Mouse (Mus musculus) hindbrain, embryonic 15.5 days (tissue): ENCODE results near the gene Nrn1l. TPM values are rescaled to one million over a fixed set of nuclear protein-coding genes. Genes with fewer than 3 reads are reported as not detected.

ENCODE experiments used
- ATAC-seq: fragments of 200-750 bp; cut with Nextera tagmentation; 2 replicates; pipeline ENCODE4 v1.8.0; 2017; ENCODE audit warnings: low read depth, moderate number of reproducible peaks, moderate TSS enrichment; ENCODE audit not compliant: low FRiP score
- H3K27ac ChIP-seq: fragments of 300-500 bp; sonication (generic); replicated peaks from 2 replicates; pipeline ENCODE4 v1.5.1; 2015; ENCODE audit warnings: mild to moderate bottlenecking, inconsistent platforms
- H3K27me3 ChIP-seq: fragments of 300-500 bp; sonication (generic); 2 replicates; pipeline ENCODE4 v1.6.1; 2015; ENCODE audit warnings: control low read depth, inconsistent platforms
- H3K36me3 ChIP-seq: fragments of 300-500 bp; sonication (generic); 2 replicates; pipeline ENCODE4 v1.6.1; 2015; ENCODE audit warnings: control low read depth, inconsistent platforms
- H3K4me1 ChIP-seq: fragments of 300-500 bp; sonication (generic); replicated peaks from 2 replicates; pipeline ENCODE4 v1.6.1; 2015; ENCODE audit warnings: control low read depth, inconsistent platforms
- H3K4me2 ChIP-seq: fragments of 300-500 bp; sonication (generic); 2 replicates; pipeline ENCODE4 v1.6.1; 2015; ENCODE audit warnings: moderate library complexity, mild to moderate bottlenecking, inconsistent platforms
- H3K4me3 ChIP-seq: fragments of 300-500 bp; sonication (generic); 2 replicates; pipeline ENCODE4 v1.5.1; 2015; ENCODE audit warnings: mild to moderate bottlenecking, inconsistent platforms
- H3K9ac ChIP-seq: fragments of 300-500 bp; sonication (generic); 2 replicates; pipeline ENCODE4 v1.6.1; 2015; ENCODE audit warnings: inconsistent platforms
- H3K9me3 ChIP-seq: fragments of 300-500 bp; sonication (generic); 2 replicates; pipeline ENCODE4 v1.6.1; 2016; ENCODE audit warnings: control low read depth, inconsistent platforms
- WGBS: fragments of 180-500 bp; shearing (Covaris S2); methylation state at CpG from one replicate; pipeline ENCODE4 v1.1.7; 2015; 5-methylcytosine and 5-hydroxymethylcytosine counted together
- polyA plus RNA-seq: library from polyadenylated mRNA; unstranded; fragments of >200 nt; fragmentation: Nextera tagmentation; extraction: Ambion mirVana; gene quantifications from 2 replicates; pipeline ENCODE4 v1.2.1, GENCODE M21; 2015

Gene Nrn1l
- polyA plus RNA-seq, 1 experiment from 2014 or later = 0.45 TPM

DNA sequence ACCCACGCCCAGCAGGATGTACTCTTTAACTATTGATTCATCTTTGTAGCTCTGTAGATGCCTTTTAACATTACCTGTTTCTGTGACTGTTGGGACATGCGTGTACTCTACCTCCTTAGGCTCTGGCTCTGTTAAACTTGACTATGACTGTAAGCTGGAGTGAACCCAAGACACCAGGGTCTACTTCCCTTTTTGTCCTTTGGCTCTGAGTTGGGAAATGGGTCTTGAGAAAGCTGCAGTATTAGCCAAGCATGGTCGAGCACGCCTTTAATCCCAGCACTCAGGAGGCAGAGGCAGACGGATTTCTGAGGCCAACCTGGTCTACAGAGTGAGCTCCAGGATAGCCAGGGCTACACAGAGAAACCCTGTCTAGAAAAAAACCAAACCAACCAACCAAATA lies 34.9 kb upstream of the Nrn1l start:
- H3K4me3 ChIP-seq = no peak overlapping the region
- WGBS = 83% methylated on average over 5 of the region's 5 CpGs
- no peaks in the 10 kb centered on the region for H3K27me3 ChIP-seq
- peaks cover 67% of the 10 kb centered on the region for H3K4me1 ChIP-seq
- no peak for ATAC-seq
- H3K9me3 ChIP-seq = no peaks in the 10 kb centered on the region
- no peaks in the 10 kb centered on the region for H3K36me3 ChIP-seq
- H3K9ac ChIP-seq = no peak overlapping the region
- peak overlapping the region; percentile 16; the same call in 1 of the 2 replicates for H3K4me2 ChIP-seq
- H3K27ac ChIP-seq = no peak overlapping the region

DNA sequence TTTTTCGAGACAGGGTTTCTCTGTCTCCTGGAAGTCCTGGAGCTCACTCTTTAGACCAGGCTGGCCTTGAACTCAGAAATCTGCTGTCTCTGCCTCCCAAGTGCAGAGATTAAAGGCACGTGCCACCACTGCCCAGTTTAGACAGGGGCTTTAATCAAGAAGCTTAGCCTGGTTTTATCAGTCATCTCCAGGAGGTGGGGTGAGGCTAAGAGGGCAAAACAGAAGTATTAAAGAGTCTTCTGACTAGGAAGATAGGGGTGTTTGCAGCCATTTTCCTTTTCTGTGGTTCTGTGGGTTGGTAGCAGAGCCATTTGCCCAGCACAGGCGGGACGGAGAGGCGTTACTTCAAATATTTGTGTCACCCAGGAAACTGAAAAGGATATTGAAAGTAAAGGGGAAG lies 34.1 kb upstream of the Nrn1l start:
- no peak for ATAC-seq
- 78% methylated on average over 5 of the region's 5 CpGs for WGBS
- Histone ChIP-seq H3K4me3 (no peak overlapping the region), H3K27ac (no peak overlapping the region), H3K9me3 (no peaks in the 10 kb centered on the region), H3K4me2 (no peak overlapping the region), H3K36me3 (no peaks in the 10 kb centered on the region), H3K9ac (no peak overlapping the region), H3K4me1 (peaks cover 68% of the 10 kb centered on the region), H3K27me3 (no peaks in the 10 kb centered on the region)

- ATAC-seq = peak; percentile 97
- H3K36me3 ChIP-seq = no peaks in the 10 kb centered on the region
- peaks cover 67% of the 10 kb centered on the region for H3K4me1 ChIP-seq
- peak within 1 kb of the TSS; percentile 93 for H3K27ac ChIP-seq
- H3K9me3 ChIP-seq = no peaks in the 10 kb centered on the region
- WGBS = under 1% methylated on average over 59 of the region's 59 CpGs
- peak within 1 kb of the TSS; percentile 79 for H3K4me2 ChIP-seq
- no peaks in the 10 kb centered on the region for H3K27me3 ChIP-seq
- peak within 1 kb of the TSS; percentile 89 for H3K9ac ChIP-seq
- peak within 1 kb of the TSS; percentile 82 for H3K4me3 ChIP-seq
These were observed 33.0 kb upstream of the Nrn1l start, which contains the start of gene Nutf2 for GRCm38 (mm10) chr8:105860143-105860981. TSS of gene Nutf2 (plus strand) at chr8:105860580.

DNA sequence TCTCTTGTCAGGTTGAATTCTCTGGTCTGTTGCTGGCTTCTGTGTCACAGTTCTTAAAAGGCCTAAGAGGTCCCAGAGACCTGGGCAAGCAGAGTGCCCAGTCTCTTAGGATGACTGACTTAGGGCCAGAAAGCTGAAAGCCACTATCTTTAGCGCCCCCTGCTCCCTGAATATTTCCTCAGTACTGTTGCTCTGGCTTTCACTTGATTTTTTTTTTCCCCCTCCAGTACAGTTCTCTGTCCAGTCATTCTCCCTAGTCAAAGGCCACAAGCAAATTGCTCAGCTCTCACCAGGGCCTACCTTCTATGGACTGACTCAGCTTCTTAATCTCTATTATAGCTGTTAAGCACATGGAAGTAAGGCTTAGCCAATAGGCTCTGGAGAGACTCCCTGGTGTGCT lies 31.4 kb upstream of the Nrn1l start:
- 0% methylated on average over 1 of the region's 1 CpGs for WGBS
- no peak for ATAC-seq
- H3K36me3 ChIP-seq = peaks cover 8% of the 10 kb centered on the region; the same call in 1 of the 2 replicates

DNA sequence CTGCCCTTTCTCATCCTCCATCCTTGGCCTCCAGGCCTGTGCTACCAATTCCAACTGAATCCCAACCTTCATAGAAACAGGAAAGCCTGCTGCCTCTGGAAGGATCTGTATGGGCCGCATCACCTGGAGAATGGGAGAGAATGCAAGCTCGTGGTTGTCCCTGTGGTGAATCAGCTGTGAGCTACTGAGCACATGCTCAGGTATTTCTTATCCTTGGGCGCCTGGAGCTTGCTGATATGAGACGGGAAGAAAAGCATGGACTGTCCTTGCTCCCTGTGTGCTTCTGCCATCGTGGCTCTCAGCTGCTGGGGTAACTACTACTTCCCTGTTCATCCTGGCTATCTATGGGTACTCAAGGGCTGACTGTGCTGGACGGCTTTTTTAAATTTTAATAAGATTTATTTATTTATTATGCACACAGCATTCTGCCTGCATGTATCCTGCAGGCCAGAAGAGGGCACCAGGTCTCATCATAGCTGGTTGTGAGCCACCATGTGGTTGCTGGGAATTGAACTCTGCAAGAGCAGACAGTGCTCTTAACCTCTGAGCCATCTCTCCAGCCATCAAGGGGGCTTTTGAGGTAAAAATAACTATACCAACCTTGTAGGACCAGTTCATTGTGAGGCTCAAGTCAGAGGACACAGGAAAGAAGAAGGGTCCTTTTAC lies 26.9 kb upstream of the Nrn1l start:
- peaks cover 19% of the 10 kb centered on the region for H3K4me1 ChIP-seq
- no peak overlapping the region for H3K4me2 ChIP-seq
- WGBS = 88% methylated on average over 6 of the region's 6 CpGs
- no peaks in the 10 kb centered on the region for H3K27me3 ChIP-seq
- peaks cover 29% of the 10 kb centered on the region for H3K36me3 ChIP-seq
- H3K9me3 ChIP-seq = no peaks in the 10 kb centered on the region
- H3K4me3 ChIP-seq = no peak overlapping the region
- H3K9ac ChIP-seq = no peak overlapping the region
- H3K27ac ChIP-seq = no peak overlapping the region
- no peak for ATAC-seq

More for the DNA sequence above, 31.4 kb upstream of the Nrn1l start:
- peak overlapping the region; percentile 82 for H3K4me3 ChIP-seq
- H3K9ac ChIP-seq = peak overlapping the region; percentile 89
- H3K4me1 ChIP-seq = peaks cover 52% of the 10 kb centered on the region
- H3K27ac ChIP-seq = no peak overlapping the region
- peak overlapping the region; percentile 79 for H3K4me2 ChIP-seq
- H3K9me3 ChIP-seq = no peaks in the 10 kb centered on the region
- no peaks in the 10 kb centered on the region for H3K27me3 ChIP-seq

DNA sequence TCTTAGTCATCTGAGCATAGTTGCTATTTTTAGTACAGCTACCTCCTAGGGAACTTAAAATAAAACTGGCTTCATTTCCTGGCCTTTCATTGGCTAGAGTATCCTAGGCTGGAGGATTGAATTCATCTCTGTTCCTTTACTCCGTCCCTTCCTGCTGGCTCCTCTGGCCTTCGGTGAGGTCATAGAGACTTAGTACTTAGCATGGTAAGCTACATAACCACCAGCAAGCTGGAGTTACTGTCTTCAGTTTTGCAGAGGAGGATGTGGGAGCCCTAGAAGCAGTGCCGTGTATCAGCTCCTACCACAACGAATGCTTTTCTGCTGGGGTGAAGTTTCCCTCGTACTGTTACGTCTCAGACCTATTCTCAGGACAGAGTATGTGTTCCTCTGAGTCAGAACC lies 19.1 kb upstream of the Nrn1l start:
- no peak for ATAC-seq
- Histone ChIP-seq H3K27ac (no peak overlapping the region), H3K9ac (no peak overlapping the region), H3K4me1 (no peaks in the 10 kb centered on the region), H3K4me2 (no peak overlapping the region), H3K4me3 (no peak overlapping the region), H3K36me3 (peaks cover 54% of the 10 kb centered on the region), H3K27me3 (no peaks in the 10 kb centered on the region), H3K9me3 (no peaks in the 10 kb centered on the region)
- 93% methylated on average over 6 of the region's 6 CpGs for WGBS

DNA sequence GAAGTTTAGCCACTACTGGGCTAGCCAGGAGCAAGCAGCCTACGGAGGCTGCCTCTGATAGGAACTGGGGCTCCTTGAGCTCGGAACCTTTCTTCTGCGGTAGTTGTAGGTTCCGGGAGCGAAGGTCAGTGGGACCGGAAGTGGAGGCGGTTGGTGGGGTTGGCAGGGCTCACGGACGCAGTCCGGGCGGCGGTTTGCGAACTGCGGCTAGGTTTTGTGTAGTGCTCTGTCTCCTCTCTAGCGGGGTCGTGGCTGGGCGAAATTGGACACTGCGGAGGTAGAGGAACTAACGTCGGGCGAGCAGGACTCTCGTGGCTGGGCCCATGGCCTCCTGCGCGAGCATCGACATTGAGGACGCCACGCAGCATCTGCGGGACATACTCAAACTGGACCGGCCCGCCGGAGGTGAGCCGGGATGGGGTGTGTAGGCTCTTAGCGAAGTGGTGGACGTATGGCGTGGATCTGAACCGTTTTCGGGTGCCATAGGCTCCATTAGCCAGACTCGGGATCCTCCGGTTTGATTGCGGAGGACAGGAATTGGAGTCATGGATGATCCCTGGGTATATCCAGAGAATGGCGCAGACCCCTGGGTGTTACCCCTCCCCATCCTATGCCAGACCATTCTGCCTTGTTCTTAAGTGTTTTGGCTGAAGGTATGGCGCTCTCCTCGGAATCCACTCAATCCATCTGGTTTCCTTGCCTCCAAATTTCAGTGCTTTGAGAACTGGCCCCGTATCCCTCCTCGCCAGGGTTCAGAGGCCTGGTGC lies 12.4 kb upstream of the Nrn1l start, which contains the start of gene Edc4:
TSS of gene Edc4 (plus strand) at position 128 of the 767 bp plus-strand sequence.
- peak; percentile 78 for ATAC-seq
- peak within 1 kb of the TSS; percentile 93 for H3K4me2 ChIP-seq
- WGBS = 1% methylated on average over 45 of the region's 45 CpGs
- H3K4me1 ChIP-seq = peaks cover 29% of the 10 kb centered on the region
- no peaks in the 10 kb centered on the region for H3K9me3 ChIP-seq
- peaks cover 47% of the 10 kb centered on the region for H3K36me3 ChIP-seq
- H3K27me3 ChIP-seq = no peaks in the 10 kb centered on the region
- H3K4me3 ChIP-seq = peak within 1 kb of the TSS; percentile 84
- H3K27ac ChIP-seq = peak within 1 kb of the TSS; percentile 68
- peak within 1 kb of the TSS; percentile 88 for H3K9ac ChIP-seq

GRCm38 (mm10) chr8:105889756-105890465 lies 3.5 kb upstream of the Nrn1l start:
- WGBS = 94% methylated on average over 12 of the region's 12 CpGs
- H3K4me2 ChIP-seq = no peak overlapping the region
- H3K9ac ChIP-seq = no peak overlapping the region
- no peaks in the 10 kb centered on the region for H3K27me3 ChIP-seq
- peaks cover 6% of the 10 kb centered on the region for H3K4me1 ChIP-seq
- ATAC-seq = no peak
- H3K4me3 ChIP-seq = no peak overlapping the region
- no peaks in the 10 kb centered on the region for H3K9me3 ChIP-seq
- H3K36me3 ChIP-seq = peaks cover 79% of the 10 kb centered on the region
- H3K27ac ChIP-seq = no peak overlapping the region

GRCm38 (mm10) chr8:105890870-105891269 lies 2.5 kb upstream of the Nrn1l start:
- WGBS = 89% methylated on average over 6 of the region's 6 CpGs
- Histone ChIP-seq H3K36me3 (peaks cover 69% of the 10 kb centered on the region), H3K4me3 (no peak overlapping the region), H3K9ac (no peak overlapping the region), H3K4me2 (no peak overlapping the region), H3K27me3 (no peaks in the 10 kb centered on the region), H3K27ac (no peak overlapping the region), H3K9me3 (no peaks in the 10 kb centered on the region), H3K4me1 (peaks cover 6% of the 10 kb centered on the region)
- ATAC-seq = no peak

DNA sequence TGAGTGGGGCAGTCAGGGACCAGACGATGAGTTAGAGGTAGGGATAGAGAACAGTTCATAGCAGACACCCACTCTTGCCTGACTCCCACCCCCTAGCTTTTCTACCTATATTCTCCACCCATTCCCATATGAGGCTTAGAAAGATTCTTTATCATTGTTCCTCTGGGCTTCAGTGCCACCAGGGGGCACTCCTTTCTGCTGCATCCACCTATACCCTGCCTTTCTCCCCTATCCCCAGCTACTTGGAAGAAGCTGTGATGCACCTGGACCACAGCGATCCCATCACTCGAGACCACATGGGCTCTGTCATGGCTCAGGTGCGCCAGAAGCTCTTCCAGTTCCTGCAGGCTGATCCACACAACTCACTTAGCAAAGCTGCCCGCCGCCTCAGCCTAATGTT lies 935 bp upstream of the Nrn1l start:
- no peak for ATAC-seq
- peaks cover 54% of the 10 kb centered on the region for H3K36me3 ChIP-seq
- 84% methylated on average over 6 of the region's 6 CpGs for WGBS
- H3K4me1 ChIP-seq = peaks cover 6% of the 10 kb centered on the region
- no peaks in the 10 kb centered on the region for H3K27me3 ChIP-seq
- no peaks in the 10 kb centered on the region for H3K9me3 ChIP-seq
- H3K9ac ChIP-seq = no peak overlapping the region
- no peak overlapping the region for H3K4me2 ChIP-seq
- no peak overlapping the region for H3K4me3 ChIP-seq
- H3K27ac ChIP-seq = no peak overlapping the region

GRCm38 (mm10) chr8:105897801-105898480 lies 4.6 kb downstream of the Nrn1l start:
- ATAC-seq = no peak
- Histone ChIP-seq H3K9me3 (no peaks in the 10 kb centered on the region), H3K36me3 (peaks cover 6% of the 10 kb centered on the region; the same call in 1 of the 2 replicates), H3K4me3 (no peak overlapping the region), H3K27me3 (no peaks in the 10 kb centered on the region), H3K4me1 (peaks cover 15% of the 10 kb centered on the region), H3K9ac (no peak overlapping the region), H3K27ac (no peak overlapping the region), H3K4me2 (no peak overlapping the region)
- 87% methylated on average over 9 of the region's 9 CpGs for whole genome bisulfite sequencing
